Mouse (Mus musculus) 3134 (cell line): Measurements from ENCODE around the gene Asb1.

Experiments
- DNase-seq: peaks from one replicate; pipeline ENCODE4 v3.0.0-alpha.2; 2011; ENCODE audit warnings: low spot score; ENCODE audit not compliant: insufficient read length; ENCODE audit errors: extremely low read depth

Asb1 gene

DNA sequence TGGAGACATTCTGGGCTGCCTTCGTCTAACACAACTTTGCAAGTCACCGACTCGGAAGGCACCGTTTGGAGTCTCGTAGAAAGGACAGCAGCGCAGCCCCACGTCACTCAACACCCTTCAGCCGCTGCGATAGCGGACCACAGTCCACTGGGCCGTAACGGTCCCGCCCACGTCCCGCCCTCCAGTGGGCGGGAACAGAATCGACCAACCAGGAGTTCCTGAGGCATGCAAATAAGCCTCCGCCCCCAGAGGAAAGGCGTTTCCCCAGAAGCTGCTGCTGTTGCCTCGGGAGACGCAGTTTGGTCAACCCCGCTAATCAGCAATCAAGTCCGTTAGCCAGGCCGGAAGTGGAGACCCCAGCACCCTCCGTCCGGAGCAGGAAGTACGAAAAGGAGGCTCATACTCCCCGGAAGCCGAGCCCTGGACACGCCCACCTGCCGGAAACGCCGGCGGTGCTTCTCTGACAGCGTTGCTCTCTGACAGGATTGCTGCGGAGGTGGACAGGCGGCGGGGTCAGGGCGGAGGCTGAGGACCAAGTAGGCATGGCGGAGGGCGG, at the start of gene Asb1:
Asb1 (plus strand) TSS at position 274 of the 556 bp plus-strand sequence.
- DNase-seq: peak; percentile 97

- peak; percentile 56 for DNase-seq
Measured at GRCm38 (mm10) chr1:91492740-91493139, 47.6 kb upstream of the Asb1 start.

DNA sequence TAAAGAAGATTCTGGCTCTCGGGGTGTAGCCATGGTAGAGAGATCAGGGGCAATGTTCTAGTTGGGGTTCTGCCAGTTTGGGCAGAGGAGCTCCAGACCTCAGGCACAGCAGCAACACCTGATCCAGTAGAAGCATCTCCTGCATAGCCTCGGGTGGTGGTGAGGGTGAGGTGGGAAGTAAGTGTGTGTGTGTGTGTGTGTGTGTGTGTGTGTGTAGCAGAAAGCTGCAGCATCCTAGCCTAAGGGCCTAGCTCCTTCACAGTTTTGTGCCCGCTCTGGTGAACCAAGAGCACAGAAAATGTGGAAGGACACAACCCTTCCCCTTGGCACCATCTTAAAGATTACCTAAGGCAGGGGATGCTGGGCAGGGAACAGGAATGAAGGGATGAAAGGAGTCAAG, 46.4 kb upstream of the Asb1 start:
- no peak for DNase-seq

DNA sequence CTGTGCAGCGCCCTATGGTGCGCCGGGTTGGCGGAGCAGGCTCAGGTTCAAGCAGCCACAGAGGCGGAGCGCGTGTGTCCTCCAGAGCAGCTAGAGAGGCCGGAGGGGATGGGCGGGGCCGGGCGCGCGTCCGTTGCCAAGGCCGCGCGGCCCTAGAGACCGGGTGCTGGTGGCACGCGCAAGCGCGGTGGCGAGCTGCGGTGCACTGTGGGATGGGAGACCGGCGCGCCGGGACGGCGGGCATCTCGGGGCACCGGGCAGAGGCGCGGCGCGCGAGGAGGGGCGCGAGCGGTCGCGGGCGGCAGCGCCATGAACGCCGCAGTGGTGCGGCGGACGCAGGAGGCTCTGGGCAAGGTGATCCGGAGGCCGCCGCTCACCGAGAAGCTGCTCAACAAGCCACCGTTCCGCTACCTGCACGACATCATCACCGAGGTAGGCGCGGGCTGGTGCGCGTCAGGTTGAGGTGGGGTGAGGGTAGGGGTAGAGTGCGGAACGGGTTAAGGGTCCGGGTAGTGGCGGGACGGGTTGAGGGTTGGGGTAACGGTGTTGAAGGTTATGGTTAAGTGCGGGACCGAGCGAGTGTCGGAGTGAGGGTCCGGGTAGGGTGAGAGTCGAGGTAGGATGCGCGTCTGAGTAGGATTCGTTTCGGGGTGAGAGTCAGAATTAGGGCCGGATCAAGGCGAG, 45.7 kb upstream of the Asb1 start, which contains the start of gene Traf3ip1:
Traf3ip1 (plus strand) TSS at position 191 of the 684 bp plus-strand sequence.
- peak; percentile 94 for DNase-seq

DNA sequence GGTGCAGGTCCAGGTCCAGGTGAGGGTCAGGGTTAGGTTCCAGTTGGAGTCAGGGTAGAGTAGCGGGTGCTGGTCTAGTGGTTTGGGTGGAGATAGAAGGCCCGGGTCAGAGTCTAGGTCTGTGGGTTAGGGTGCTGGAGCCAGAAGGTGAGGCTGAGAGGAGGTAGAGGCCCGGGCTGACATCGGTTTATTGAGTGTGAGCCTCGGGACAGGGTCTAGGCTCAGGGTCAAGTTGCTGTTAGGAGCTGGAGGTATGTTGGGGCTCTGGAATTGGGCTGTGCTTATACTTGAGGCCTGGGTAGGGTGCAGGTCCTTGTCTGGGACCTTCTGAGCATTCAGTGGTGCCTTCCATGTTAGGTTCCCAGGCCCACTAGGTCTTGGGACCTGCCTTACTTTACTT, 45.0 kb upstream of the Asb1 start:
- no peak for DNase-seq

DNA sequence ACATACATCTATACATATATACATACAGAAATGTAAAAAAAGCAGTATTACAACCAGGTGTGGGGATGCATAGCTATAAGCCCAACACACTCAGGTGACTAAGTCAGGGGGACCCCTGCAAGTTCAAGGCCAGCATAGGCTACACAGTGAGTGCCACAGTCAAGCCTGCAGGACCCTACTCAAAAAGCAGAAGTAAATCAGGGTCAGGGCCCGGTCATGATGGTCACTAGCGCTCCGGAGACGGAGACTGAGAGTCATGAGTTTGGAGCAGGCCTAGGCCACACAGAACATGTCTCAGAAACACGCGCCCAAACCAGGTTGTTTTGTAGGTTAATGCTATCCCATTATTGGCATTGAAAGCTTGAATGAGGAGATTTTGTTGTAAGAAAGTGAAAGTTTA, 41.8 kb upstream of the Asb1 start:
- no peak for DNase-seq

GRCm38 (mm10) chr1:91504615-91505014, 35.7 kb upstream of the Asb1 start:
- DNase-seq: no peak

GRCm38 (mm10) chr1:91514916-91515315, 25.4 kb upstream of the Asb1 start:
- no peak for DNase-seq

DNA sequence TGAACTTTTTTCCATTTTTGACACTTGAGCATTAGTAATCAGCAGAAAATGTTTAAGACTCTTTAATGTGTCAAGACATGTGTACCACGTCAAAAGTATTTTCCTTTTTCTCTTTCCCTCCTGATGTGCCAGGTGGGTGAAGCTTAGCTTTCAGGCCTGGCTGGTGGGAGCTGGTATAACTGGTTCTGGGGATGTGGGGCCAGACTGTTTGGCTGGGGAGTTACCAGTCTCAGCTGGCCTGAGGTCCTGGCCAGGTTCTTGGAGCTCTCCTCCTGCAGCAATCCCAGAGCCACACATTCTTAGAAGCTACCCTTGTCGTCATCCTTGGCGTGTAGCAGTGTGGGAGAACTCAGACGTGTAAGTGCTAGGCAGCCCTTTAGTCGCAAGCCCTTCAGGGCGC, 24.7 kb upstream of the Asb1 start:
- DNase-seq: no peak

- no peak for DNase-seq
Measured at GRCm38 (mm10) chr1:91523759-91524158, 16.6 kb upstream of the Asb1 start.

DNA sequence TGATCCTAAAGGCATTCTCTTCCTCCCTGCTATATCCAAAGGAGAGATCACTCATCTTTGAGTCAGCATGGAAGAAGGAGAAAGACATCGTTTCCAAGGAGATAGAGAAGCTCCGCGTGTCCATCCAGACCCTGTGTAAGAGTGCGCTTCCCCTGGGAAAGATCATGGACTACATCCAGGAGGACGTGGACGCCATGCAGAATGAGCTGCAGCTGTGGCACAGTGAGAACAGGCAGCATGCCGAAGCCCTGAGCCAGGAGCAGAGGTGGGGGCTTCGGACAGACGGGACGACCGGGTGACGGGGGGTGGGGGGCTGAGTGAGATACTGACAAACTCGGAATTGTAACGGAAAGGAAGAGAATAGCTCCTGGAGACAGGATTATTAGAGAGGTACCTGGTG, 14.5 kb upstream of the Asb1 start:
- no peak for DNase-seq

DNA sequence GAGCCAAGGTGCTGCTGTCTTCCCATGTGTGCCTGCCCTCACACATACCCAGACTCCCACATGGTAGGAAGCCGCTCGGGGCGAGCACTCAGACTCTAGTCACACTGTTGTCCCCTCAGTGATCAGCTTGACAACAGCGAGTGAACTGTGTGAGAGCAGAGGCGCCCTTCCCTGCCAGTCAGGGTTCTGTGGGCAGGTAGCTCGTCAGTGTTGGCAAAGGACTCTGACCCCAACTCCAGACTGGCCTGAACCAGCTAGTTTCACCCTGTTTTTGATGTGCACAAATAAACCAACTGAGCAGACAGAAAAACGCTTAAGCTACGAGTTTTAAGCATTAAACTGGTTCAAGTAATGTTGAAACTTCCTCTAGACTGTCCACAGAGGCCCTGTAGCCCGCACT, 10.2 kb upstream of the Asb1 start:
- no peak for DNase-seq

GRCm38 (mm10) chr1:91532243-91532642, 8.1 kb upstream of the Asb1 start:
- no peak for DNase-seq

DNA sequence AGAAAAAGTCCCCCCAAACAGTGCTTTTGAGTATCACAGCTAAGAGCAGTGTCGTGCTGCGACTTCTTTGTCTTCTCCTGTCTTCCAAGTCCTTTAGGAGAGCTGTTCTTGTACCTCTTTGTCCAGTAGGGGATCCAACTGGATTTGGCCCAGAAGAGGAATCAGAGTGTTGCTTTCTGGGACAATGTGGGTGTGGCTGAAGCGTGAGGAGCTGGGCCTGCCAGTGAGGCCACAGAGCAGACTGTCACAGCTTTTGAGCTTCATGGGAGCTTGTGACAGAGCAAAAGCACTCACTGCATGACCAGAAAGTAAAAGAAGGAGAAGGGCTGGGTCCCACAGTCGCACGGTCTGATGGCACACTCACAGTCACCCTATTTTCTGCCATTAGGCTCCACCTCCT, 7.5 kb upstream of the Asb1 start:
- no peak for DNase-seq

GRCm38 (mm10) chr1:91533483-91533882, 6.9 kb upstream of the Asb1 start:
- no peak for DNase-seq

DNA sequence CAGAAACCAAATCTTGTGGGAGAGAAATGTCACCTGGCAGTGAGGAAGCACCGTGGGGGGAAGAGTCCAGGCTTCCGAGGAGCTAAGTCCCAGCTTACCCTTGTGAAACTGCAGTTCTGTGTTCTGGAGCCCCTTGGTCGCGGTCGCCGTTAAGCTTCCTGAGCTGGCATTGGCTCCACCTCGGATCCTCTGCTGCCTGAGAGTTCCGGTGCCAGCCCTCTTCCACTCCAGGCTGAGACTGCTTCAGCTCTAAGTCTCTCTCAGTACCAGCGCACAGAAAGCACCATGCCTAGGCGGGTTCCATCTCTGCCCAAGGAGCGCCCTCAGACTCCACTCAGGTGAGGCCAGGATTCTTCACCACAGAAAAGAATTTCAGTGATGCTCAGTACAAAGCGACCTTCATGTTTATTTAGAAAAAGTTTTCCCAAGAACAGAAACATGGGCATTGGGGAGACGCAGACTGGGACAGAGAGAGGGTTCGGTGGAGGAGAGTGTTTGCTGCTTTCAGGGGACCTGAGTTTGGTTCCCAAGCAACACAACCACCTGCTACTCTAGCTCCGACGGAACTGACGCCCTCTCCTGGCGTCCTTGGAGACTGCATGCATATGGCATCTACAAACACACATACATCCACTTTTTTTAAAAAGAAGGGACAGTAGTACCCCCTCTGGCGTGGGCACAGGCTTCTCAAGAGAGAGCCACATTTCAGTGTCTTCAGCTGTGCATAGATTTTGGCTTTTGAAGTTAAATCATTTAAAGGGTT, 6.2 kb upstream of the Asb1 start:
- no peak for DNase-seq

DNA sequence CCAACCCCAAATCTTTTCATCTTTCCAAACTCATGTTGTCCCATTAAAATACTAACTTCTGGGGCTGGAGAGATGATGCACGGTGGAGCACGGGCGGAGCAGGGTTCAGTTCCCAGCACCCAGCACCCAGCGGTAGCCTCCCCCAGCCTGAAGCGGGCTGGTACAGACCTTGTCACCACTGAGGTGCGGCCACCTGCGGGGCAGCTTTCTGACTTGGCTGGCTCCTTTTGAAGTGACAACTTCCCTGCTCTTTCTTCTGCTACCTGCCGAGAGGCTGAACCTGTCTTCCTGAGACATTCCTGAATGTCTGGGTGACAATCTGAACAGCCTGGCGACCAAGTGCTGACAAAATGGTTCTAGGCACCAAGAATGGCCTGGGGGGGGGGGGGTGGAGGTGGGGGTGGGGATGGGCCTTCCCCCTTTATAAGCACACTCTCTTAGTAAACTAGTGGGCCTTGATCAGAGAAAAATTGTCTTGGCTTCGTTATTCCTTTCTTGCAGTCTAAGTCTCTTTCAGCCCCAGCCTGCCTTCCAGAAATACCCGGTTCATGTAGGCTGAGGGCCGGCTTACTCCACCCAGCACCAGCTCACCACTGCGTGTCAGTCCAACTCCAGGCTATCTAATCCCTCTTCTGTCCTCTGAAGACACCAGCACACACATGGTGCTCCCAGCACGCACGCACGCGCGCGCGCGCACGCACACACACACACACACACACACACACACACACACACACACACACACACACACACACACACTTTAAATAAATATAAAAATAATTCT, 2.4 kb upstream of the Asb1 start:
- DNase-seq: no peak

GRCm38 (mm10) chr1:91538570-91538929, 1.8 kb upstream of the Asb1 start:
- DNase-seq: no peak

DNA sequence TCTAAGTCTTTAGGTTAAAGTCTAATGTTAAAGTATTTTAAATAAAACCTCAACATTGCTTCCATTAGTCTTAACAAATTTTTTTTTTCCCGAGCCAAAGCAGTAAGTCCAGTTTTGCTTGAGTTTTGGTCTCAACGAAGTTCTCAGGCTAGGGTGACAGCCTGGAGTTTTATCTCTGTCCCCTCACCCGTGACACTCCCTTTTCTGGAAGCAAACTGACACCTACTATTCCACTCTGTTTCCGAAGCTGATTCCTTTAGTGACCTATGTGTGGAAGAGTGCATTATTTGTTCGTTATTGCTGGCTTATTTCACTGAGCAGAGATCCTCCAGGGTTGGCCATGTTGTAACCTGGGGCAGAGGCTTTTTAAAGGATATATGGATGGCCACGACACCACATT, 1.1 kb upstream of the Asb1 start:
- DNase-seq: no peak

DNA sequence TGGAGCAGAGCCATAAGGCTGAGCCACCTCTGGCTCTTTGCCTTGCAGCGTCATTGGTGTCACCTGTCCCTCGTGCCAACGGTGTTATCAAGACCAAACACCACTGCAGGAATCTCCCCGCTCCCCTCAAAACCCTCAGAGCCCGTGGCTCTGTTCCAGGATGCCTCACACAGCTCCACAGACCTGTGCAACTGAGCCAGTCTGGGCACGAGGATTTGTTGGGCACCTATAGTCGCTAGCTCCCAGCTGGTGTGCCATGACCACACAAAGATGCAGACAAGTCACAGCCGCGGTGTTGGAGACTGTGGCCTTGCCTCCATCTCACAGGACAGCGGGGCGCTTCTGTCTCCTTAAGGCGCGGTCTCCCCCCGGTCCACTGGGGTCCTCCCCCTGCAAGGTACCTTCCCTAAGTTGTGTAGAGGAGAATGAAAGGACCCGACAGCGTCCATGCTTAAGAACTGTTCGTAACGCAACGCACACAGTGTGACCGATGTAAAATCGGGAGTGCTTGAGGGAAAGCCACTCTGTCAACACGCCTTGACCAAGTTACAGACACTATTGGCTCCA, 557 bp upstream of the Asb1 start:
- DNase-seq: no peak

GRCm38 (mm10) chr1:91541042-91541592, 773 bp downstream of the Asb1 start:
- no peak for DNase-seq
